Mouse (Mus musculus) lung, adult 2 months (tissue): ENCODE results near the gene Slc22a23. TPM values are rescaled to one million over a fixed set of nuclear protein-coding genes. Genes with fewer than 3 reads are reported as not detected.

Experiments used
- DNase-seq: peaks from one replicate; pipeline ENCODE4 v3.0.0; 2022
- H3K4me1 ChIP-seq: fragments of 200-500 bp; 2 replicates; pipeline ENCODE4 v1.6.1; 2011; ENCODE audit warnings: low read length; ENCODE audit not compliant: control insufficient read depth, insufficient read depth
- H3K4me3 ChIP-seq: fragments of 200-500 bp; replicated peaks from 2 replicates; pipeline ENCODE3; 2011; ENCODE audit warnings: low read depth, mild to moderate bottlenecking, control low read depth, low read length; ENCODE audit errors: extremely low read depth
- CTCF ChIP-seq: fragments of 200-500 bp; IDR thresholded peaks from 2 replicates; pipeline ENCODE4 v1.5.1; 2011; ENCODE audit warnings: mild to moderate bottlenecking, low read length, control low read depth; ENCODE audit not compliant: insufficient read depth
- POLR2A ChIP-seq: fragments of 200-500 bp; IDR thresholded peaks from 2 replicates; pipeline ENCODE4 v1.6.1; 2011; ENCODE audit warnings: low read depth, mild to moderate bottlenecking, control low read depth, low read length, borderline replicate concordance; ENCODE audit errors: extremely low read depth
- WGBS: fragments of 180-500 bp; shearing (Covaris S2); methylation state at CpG from one replicate; pipeline ENCODE4 v1.1.7; 2018; 5-methylcytosine and 5-hydroxymethylcytosine counted together
- polyA plus RNA-seq: library from polyadenylated mRNA; depleted of rRNA; stranded (reverse); fragments of >200 nt; gene quantifications from 2 replicates; pipeline ENCODE4 v1.2.3, GENCODE M21; 2012

Slc22a23 gene
- polyA plus RNA-seq, 1 experiment, result 81.6 TPM

- no peak for DNase-seq
- TF ChIP-seq POLR2A, result no peak
- no peak for TF ChIP-seq CTCF
- 63% methylated on average over 6 of the region's 6 CpGs for WGBS
Observed at GRCm38 (mm10) chr13:34248107-34248506, 96.9 kb downstream of the Slc22a23 start.

DNA sequence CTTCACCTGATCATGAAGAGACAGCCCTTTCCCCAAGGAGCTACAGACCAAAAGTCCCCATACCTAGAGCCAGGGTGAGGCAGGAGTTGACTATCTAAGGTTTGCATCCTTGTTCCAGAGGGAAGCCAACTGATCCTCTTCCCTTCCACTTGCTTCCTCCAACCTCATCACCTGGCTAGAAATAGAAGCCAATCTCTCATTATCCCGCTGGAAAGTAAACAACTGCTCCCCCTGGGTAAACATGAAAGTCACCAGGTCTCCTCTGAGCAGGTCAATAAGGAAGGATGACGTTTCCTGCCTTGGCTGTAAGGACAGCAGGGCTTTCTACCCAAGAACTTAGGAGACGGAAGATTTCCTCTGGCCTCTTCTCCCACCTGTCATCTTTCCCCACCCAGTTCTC is 98.2 kb downstream of the Slc22a23 start:
- 43% methylated on average over 3 of the region's 3 CpGs for WGBS
- Histone ChIP-seq H3K4me1 (peaks cover 12% of the 10 kb centered on the region), H3K4me3 (no peak overlapping the region)
- no peak for DNase-seq
- TF ChIP-seq CTCF (no peak), POLR2A (no peak)

More at GRCm38 (mm10) chr13:34248107-34248506, 96.9 kb downstream of the Slc22a23 start:
- H3K4me1 ChIP-seq, result peaks cover 12% of the 10 kb centered on the region
- H3K4me3 ChIP-seq, result no peak overlapping the region

GRCm38 (mm10) chr13:34245216-34245615 is 99.8 kb downstream of the Slc22a23 start:
- Histone ChIP-seq H3K4me3 (no peak overlapping the region), H3K4me1 (peaks cover 10% of the 10 kb centered on the region)
- peak; percentile 45 for DNase-seq
- 65% methylated on average over 6 of the region's 6 CpGs for WGBS
- no peak for TF ChIP-seq POLR2A
- no peak for TF ChIP-seq CTCF

DNA sequence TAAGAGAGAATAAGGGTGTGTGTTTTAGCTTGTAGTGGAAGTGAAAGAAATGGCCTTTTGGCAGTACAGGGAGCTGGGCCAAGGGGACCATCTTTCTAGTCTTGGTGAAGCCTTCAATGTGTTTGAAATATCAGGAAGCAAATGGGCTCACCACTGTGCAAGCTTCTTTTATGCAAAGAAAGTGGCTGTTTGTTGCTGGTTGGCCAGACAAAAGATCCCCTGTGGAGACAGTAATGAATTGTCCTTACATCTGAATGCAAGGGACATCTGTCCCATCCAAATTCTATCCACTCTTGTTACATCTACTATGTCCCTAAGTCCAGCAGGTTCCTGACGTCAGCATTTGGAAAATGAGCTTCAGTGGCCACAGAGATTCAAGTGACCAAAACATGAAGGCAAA is 100.8 kb downstream of the Slc22a23 start:
- WGBS, result 81% methylated on average over 1 of the region's 1 CpGs
- Histone ChIP-seq H3K4me3 (no peak overlapping the region), H3K4me1 (peaks cover 13% of the 10 kb centered on the region)
- no peak for DNase-seq
- no peak for TF ChIP-seq CTCF
- no peak for TF ChIP-seq POLR2A

DNA sequence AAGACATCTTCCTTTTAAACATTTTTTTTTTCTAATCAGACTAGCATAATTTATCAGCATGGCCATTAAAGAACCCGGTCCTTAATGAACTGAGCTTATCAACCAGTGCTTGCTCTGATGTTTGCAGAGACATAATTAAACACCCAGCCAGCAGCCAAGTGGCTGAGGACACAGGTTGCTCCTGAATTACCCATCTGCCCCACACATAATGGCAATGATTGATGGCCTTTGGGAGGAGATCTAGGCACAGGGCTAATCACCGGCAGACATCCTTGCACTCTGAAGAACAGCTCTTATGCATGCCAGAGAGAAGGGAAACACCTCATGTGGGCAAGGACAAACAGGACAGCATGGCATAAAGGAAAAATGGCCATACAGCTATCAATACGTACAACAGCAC is 102.8 kb downstream of the Slc22a23 start:
- TF ChIP-seq CTCF (no peak), POLR2A (no peak)
- Histone ChIP-seq H3K4me3 (no peak overlapping the region), H3K4me1 (peaks cover 11% of the 10 kb centered on the region)
- WGBS, result 52% methylated on average over 3 of the region's 3 CpGs
- DNase-seq, result no peak

- no peak overlapping the region for H3K4me3 ChIP-seq
- no peak for DNase-seq
- TF ChIP-seq POLR2A (no peak), CTCF (no peak)
- 90% methylated on average over 3 of the region's 3 CpGs for WGBS
- peaks cover 5% of the 10 kb centered on the region; the same call in 1 of the 2 replicates for H3K4me1 ChIP-seq
Observed at GRCm38 (mm10) chr13:34240087-34240428, 104.9 kb downstream of the Slc22a23 start.

- TF ChIP-seq POLR2A, result no peak
- no peak for TF ChIP-seq CTCF
- 60% methylated on average over 11 of the region's 11 CpGs for WGBS
- peaks cover 5% of the 10 kb centered on the region; the same call in 1 of the 2 replicates for H3K4me1 ChIP-seq
- H3K4me3 ChIP-seq, result no peak overlapping the region
- DNase-seq, result no peak
Observed at GRCm38 (mm10) chr13:34239371-34240086, 105.5 kb downstream of the Slc22a23 start.

GRCm38 (mm10) chr13:34238646-34239290 is 106.2 kb downstream of the Slc22a23 start:
- no peak for TF ChIP-seq POLR2A
- no peak for TF ChIP-seq CTCF
- peaks cover 5% of the 10 kb centered on the region; the same call in 1 of the 2 replicates for H3K4me1 ChIP-seq
- H3K4me3 ChIP-seq, result no peak overlapping the region
- no peak for DNase-seq
- 48% methylated on average over 14 of the region's 14 CpGs for WGBS

GRCm38 (mm10) chr13:34235056-34235455 is 109.9 kb downstream of the Slc22a23 start:
- DNase-seq, result no peak
- 87% methylated on average over 6 of the region's 6 CpGs for WGBS
- Histone ChIP-seq H3K4me3 (no peak overlapping the region), H3K4me1 (peaks cover 4% of the 10 kb centered on the region; the same call in 1 of the 2 replicates)
- TF ChIP-seq POLR2A (no peak), CTCF (no peak)

DNA sequence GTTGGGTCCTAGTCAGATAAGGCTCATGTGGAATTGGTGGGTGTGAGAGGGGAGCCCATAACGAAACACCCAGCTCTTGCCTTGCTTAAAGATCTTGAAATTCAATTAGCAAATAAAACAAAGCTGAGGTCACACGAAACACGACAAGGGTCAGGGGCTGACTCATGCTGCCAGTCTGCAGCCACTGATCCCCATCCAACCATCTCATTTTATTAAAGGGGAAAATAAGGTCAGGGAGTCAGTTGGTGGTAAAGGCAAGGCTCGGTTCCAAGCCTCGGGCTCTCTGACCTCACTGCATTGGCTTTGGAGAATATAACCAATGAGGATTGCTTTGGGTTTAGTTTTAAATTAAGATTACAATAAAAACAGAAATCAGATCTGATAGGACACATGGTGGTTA is 110.5 kb downstream of the Slc22a23 start:
- peaks cover 2% of the 10 kb centered on the region; the same call in 1 of the 2 replicates for H3K4me1 ChIP-seq
- TF ChIP-seq CTCF (no peak), POLR2A (no peak)
- H3K4me3 ChIP-seq, result no peak overlapping the region
- no peak for DNase-seq
- 60% methylated on average over 5 of the region's 5 CpGs for WGBS
